Mouse (Mus musculus): ENCODE data around the gene Mgat3. TPM values are rescaled to one million over a fixed set of nuclear protein-coding genes. Genes with fewer than 3 reads are reported as not detected.

Gene Mgat3
- polyA plus RNA-seq, 1 experiment from 2014 or later, result 3.0 TPM

- Histone ChIP-seq H3K4me2 (replicated peaks; ENCODE audit: low read depth, low read length) (no peak overlapping the region), H3K9me3 (ENCODE audit: low read length) (no peaks in the 10 kb centered on the region), H3K4me3 (ENCODE audit: low read depth, low read length) (no peak overlapping the region), H3K27me3 (replicated peaks; ENCODE audit: insufficient read depth, low read length) (no peaks in the 10 kb centered on the region), H3K27ac (ENCODE audit: low read length) (no peak overlapping the region), H3K36me3 (ENCODE audit: insufficient read depth, low read length) (no peaks in the 10 kb centered on the region), H3K4me1 (ENCODE audit: insufficient read depth, low read depth, low read length) (peaks cover 5% of the 10 kb centered on the region), H3K9ac (replicated peaks; ENCODE audit: low read depth) (no peak overlapping the region)
- TF ChIP-seq CTCF (IDR thresholded peaks at IDR 0.05), result no peak
- ATAC-seq (no peak), DNase-seq (ENCODE audit: low spot score) (no peak)
- 81% methylated on average over 9 of the region's 9 CpGs for WGBS
These were observed 1.8 kb downstream of the Mgat3 start for GRCm38 (mm10) chr15:80175316-80175715.

- DNase-seq (ENCODE audit: low spot score) (no peak), ATAC-seq (no peak)
- H3K9me3 ChIP-seq (ENCODE audit: low read length), result no peaks in the 10 kb centered on the region
- no peaks in the 10 kb centered on the region for H3K27me3 ChIP-seq (replicated peaks; ENCODE audit: insufficient read depth, low read length)
- no peak overlapping the region for H3K9ac ChIP-seq (replicated peaks; ENCODE audit: low read depth)
- WGBS, result 81% methylated on average over 4 of the region's 6 CpGs
- TF ChIP-seq EP300 (IDR thresholded peaks at IDR 0.05), result no peak
- no peak for TF ChIP-seq CTCF (IDR thresholded peaks at IDR 0.05)
- H3K27ac ChIP-seq (ENCODE audit: low read length), result no peak overlapping the region
- H3K4me3 ChIP-seq (ENCODE audit: low read depth, low read length), result no peak overlapping the region
- peaks cover 5% of the 10 kb centered on the region for H3K4me1 ChIP-seq (ENCODE audit: insufficient read depth, low read depth, low read length)
- no peaks in the 10 kb centered on the region for H3K36me3 ChIP-seq (ENCODE audit: insufficient read depth, low read length)
- H3K4me2 ChIP-seq (replicated peaks; ENCODE audit: low read depth, low read length), result no peak overlapping the region
These were observed 2.2 kb downstream of the Mgat3 start for GRCm38 (mm10) chr15:80175756-80176155.

GRCm38 (mm10) chr15:80181561-80181960 lies 8.0 kb downstream of the Mgat3 start:
- Histone ChIP-seq H3K4me3 (ENCODE audit: low read depth, low read length) (no peak overlapping the region), H3K36me3 (ENCODE audit: insufficient read depth, low read length) (no peaks in the 10 kb centered on the region), H3K4me2 (replicated peaks; ENCODE audit: low read depth, low read length) (no peak overlapping the region), H3K27me3 (replicated peaks; ENCODE audit: insufficient read depth, low read length) (no peaks in the 10 kb centered on the region), H3K27ac (ENCODE audit: low read length) (no peak overlapping the region), H3K9me3 (ENCODE audit: low read length) (no peaks in the 10 kb centered on the region), H3K9ac (replicated peaks; ENCODE audit: low read depth) (no peak overlapping the region), H3K4me1 (ENCODE audit: insufficient read depth, low read depth, low read length) (no peaks in the 10 kb centered on the region; the same call in 1 of the 2 replicates)
- no peak for DNase-seq (ENCODE audit: low spot score)
- ATAC-seq, result no peak
- TF ChIP-seq CTCF (IDR thresholded peaks at IDR 0.05) (no peak), EP300 (IDR thresholded peaks at IDR 0.05) (no peak)
- 88% methylated on average over 7 of the region's 7 CpGs for WGBS

DNA sequence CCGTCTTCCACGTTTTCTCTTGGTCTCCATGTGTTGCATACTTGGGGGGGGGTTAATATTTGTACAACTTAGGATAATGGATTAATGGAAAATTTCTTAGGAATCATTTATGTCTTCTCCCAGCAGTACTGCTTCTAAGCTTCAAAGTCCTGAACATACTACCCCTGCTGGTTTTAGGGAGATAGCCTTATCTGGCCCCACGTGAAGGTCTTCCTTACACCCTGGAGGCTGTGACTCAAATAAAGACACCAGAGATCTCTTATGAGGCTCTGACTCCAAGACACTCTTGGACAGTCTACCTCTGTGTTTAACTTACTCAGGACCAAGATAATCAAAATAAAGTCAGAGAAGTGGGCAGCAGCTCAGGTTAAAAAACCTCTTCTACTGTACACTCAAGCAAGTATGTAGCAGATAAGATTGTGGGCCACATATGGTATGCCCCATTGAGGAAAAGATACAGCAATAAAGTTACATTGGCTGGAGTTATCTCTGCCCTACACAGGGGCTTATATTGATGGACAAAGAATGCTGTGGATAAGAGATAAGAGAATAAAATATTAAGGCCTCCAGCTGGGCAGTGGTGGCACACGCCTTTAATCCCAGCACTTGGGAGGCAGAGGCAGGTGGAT lies 8.7 kb downstream of the Mgat3 start:
- H3K27me3 ChIP-seq (replicated peaks; ENCODE audit: insufficient read depth, low read length), result no peaks in the 10 kb centered on the region
- no peak overlapping the region for H3K4me3 ChIP-seq (ENCODE audit: low read depth, low read length)
- DNase-seq (ENCODE audit: low spot score), result no peak
- H3K9ac ChIP-seq (replicated peaks; ENCODE audit: low read depth), result no peak overlapping the region
- H3K9me3 ChIP-seq (ENCODE audit: low read length), result no peaks in the 10 kb centered on the region
- 85% methylated on average over 4 of the region's 4 CpGs for WGBS
- H3K36me3 ChIP-seq (ENCODE audit: insufficient read depth, low read length), result no peaks in the 10 kb centered on the region
- H3K4me2 ChIP-seq (replicated peaks; ENCODE audit: low read depth, low read length), result no peak overlapping the region
- no peak for ATAC-seq
- no peak overlapping the region for H3K27ac ChIP-seq (ENCODE audit: low read length)
- no peak for TF ChIP-seq EP300 (IDR thresholded peaks at IDR 0.05)
- TF ChIP-seq CTCF (IDR thresholded peaks at IDR 0.05), result no peak
- no peaks in the 10 kb centered on the region; the same call in 1 of the 2 replicates for H3K4me1 ChIP-seq (ENCODE audit: insufficient read depth, low read depth, low read length)

DNA sequence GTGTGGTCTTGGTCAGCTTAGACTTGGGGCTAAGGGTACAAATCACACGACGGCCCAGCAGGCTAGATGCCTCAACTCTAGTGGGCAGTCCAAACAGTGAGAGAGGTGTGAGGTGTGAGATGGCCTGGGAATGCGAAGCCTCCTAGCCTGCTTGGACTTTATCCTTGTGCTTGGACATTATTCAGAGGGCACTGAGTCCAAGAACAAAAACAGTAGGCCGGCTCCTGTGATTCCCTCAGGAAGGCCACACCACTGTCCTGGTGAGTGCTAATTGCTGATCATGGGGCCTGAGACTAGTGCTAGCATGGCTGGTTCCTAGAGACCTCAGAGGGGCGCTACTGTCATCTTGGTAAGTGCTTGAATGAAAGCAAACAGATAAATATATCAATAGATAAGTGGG lies 15.4 kb downstream of the Mgat3 start:
- H3K9me3 ChIP-seq (ENCODE audit: low read length), result no peaks in the 10 kb centered on the region
- WGBS, result 67% methylated on average over 5 of the region's 5 CpGs
- no peak overlapping the region for H3K4me3 ChIP-seq (ENCODE audit: low read depth, low read length)
- TF ChIP-seq CTCF (IDR thresholded peaks at IDR 0.05) (no peak), EP300 (IDR thresholded peaks at IDR 0.05) (no peak)
- H3K4me2 ChIP-seq (replicated peaks; ENCODE audit: low read depth, low read length), result no peak overlapping the region
- no peaks in the 10 kb centered on the region for H3K27me3 ChIP-seq (replicated peaks; ENCODE audit: insufficient read depth, low read length)
- H3K27ac ChIP-seq (ENCODE audit: low read length), result no peak overlapping the region
- ATAC-seq (no peak), DNase-seq (ENCODE audit: low spot score) (no peak)
- H3K4me1 ChIP-seq (ENCODE audit: insufficient read depth, low read depth, low read length), result no peaks in the 10 kb centered on the region
- H3K9ac ChIP-seq (replicated peaks; ENCODE audit: low read depth), result no peak overlapping the region
- H3K36me3 ChIP-seq (ENCODE audit: insufficient read depth, low read length), result no peaks in the 10 kb centered on the region

GRCm38 (mm10) chr15:80190075-80190474 lies 16.6 kb downstream of the Mgat3 start:
- Histone ChIP-seq H3K4me3 (ENCODE audit: low read depth, low read length) (no peak overlapping the region), H3K9me3 (ENCODE audit: low read length) (no peaks in the 10 kb centered on the region), H3K36me3 (ENCODE audit: insufficient read depth, low read length) (no peaks in the 10 kb centered on the region), H3K27me3 (replicated peaks; ENCODE audit: insufficient read depth, low read length) (no peaks in the 10 kb centered on the region), H3K9ac (replicated peaks; ENCODE audit: low read depth) (no peak overlapping the region), H3K4me2 (replicated peaks; ENCODE audit: low read depth, low read length) (no peak overlapping the region), H3K27ac (ENCODE audit: low read length) (no peak overlapping the region), H3K4me1 (ENCODE audit: insufficient read depth, low read depth, low read length) (no peaks in the 10 kb centered on the region)
- ATAC-seq, result no peak
- WGBS, result 62% methylated on average over 4 of the region's 4 CpGs
- DNase-seq (ENCODE audit: low spot score), result no peak
- TF ChIP-seq EP300 (IDR thresholded peaks at IDR 0.05) (no peak), CTCF (IDR thresholded peaks at IDR 0.05) (no peak)
